In genomic region chr10:99617623-99618022, GRCm38 (mm10) we compare ENCODE assay signal across 17 mouse cellular contexts.
"Had no signal": no experiment of that assay in that cellular context is flagged by ENCODE, and none has a peak within 500 bp of the region (broad histone marks: within the 10 kb centered on the region; RNA-seq: fewer than 3 reads in every experiment).

No protein-coding gene starts in this region.

- ATAC-seq: liver, embryonic 12.5 days; liver, postnatal 0 days; lung, postnatal 0 days; midbrain, embryonic 13.5 days; midbrain, embryonic 15.5 days; midbrain, embryonic 16.5 days had no signal

- DNase-seq: left cerebral cortex, postnatal 4 days; liver; liver, embryonic 13.5 days; liver, postnatal 0 days; lung, adult 18-20 months; lung, adult 2 months; lung, embryonic 14.5 days; lung, postnatal 10 days; lung, postnatal 14 days; lung, postnatal 36 days; lung, postnatal 4 days; midbrain, embryonic 14.5 days had no signal
